Mouse (Mus musculus): ENCODE data around the gene Pdcl3. TPM values are rescaled to one million over a fixed set of nuclear protein-coding genes. Genes with fewer than 3 reads are reported as not detected.

Gene Pdcl3
- total RNA-seq (2015), result 67.0 and 76.1 TPM in 2 replicates
- 56.1 and 63.5 TPM in 2 replicates for total RNA-seq (2017)

DNA sequence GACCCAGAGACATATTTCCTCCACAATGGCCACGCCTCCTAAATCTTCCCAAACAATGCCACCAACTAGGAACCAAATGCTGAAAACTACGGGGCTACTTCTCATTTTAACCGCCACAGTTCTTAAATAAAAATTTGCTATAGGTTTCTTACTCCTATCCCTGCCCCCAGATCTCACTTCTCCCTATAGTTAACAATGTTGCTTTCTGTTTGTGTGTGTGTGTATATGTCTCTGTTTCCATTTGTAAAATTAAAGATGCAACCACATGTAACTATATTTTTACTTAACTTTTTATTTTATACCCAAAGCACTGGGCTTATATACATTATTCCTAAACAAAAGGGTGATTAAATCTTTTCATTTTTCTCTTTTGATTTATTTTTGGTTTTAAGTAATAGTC is at the start of gene Pdcl3:
Gene Pdcl3, plus strand, starts transcription at position 301 of the 400 bp plus-strand sequence.
- no peak for ATAC-seq (replicated peaks; ENCODE audit: poor library complexity)

DNA sequence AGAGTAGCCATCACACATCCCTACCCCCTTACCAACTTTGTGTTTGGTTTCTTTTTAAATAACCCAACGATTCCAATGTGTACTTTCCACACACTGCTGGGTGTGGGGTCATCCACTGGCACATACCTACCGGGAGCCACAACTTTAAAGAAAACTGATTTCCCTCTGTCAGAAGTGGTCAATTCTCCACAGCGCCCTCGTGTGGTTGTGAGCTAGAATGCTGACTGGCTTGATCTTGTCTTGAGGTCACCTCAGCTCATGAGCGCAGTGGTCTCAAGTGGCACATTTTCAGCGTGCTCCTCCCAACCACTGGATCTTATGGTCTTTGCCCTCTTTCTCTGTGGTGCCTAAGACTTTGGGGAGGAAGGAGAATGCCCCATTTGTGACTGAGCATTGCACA is 48.6 kb upstream of the Pdcl3 start:
- ATAC-seq (replicated peaks; ENCODE audit: poor library complexity), result peak; percentile 64; the same call in 1 of the 2 replicates

DNA sequence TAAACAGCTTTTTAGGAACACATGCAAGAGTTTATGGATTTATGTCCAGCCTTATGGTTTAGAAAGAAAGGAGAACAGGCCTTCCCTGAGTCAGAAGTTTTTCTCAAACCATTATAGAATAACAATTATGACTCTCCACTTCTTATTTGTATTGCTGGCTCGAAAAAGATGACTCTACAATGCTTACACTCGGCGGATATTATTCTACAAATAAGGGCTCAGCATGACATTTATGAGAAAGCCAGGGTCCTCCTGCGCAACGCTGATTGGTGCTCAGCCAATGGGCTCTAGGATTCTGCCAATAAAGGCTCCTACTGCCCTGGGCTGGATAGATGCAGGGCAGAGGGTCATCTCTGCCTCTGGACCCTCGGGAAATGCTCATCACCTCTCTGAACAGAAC is 46.6 kb upstream of the Pdcl3 start, which contains the start of gene Nms:
Gene Nms, plus strand, starts transcription at position 301 of the 400 bp plus-strand sequence.
- no peak for ATAC-seq (replicated peaks; ENCODE audit: poor library complexity)

DNA sequence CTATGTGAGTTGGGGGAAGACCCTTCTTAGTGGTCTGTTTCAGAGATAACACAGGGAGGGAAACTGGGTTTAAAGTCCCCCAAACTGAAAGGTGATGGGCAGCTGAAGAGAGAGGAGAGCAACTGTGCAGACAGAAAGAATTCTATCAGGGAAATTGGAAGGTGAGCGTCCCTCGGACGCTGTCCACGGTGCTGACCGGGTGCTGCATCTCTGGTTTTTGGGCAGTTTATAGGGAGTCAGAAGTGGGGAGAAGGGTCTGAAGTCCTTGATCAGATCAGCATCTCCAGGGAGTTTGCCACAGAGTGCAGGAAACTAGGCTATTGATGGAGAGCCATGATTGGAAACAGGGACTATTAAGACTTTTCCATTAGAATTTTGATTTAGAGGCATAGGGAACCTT is 45.8 kb upstream of the Pdcl3 start:
- ATAC-seq (replicated peaks; ENCODE audit: poor library complexity), result no peak

DNA sequence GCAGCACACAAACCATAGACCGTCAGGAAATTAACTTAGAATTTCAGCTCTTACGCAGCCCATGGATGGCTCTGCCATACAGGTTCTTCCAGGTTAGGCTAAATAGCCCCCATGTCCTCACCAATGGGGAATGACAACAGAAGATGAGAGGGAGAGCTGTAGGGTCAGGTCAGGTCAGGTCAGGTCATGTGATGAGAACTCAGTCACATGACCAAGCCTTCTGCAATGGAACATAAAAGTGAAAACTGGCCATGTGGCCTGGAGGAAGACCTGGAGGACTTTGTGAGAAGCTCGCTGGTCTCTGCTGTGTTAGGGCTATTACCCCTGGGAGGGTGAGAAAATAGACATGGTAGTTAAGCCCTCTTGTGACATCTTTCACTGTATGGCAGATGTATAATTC is 29.0 kb upstream of the Pdcl3 start:
- ATAC-seq (replicated peaks; ENCODE audit: poor library complexity), result no peak

DNA sequence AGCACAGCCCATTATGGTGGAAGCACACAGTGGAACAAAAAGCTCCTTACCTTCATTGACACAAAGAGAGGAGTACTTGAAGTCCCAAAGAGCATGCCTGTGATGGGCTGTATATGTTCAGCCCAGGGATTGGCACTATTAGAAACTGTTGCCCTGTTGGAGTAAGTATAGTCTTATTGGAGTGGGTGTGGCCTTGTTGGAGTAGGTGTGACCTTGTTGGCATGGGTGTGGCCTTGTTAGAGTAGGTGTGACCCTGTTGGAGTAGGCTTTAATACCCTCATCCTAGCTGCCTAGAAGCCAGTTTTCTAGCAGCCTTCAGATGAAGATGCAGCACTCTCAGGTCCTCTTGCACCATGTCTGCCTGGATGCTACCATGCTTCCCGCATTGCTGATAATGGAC is 16.3 kb upstream of the Pdcl3 start:
- ATAC-seq (replicated peaks; ENCODE audit: poor library complexity), result no peak

DNA sequence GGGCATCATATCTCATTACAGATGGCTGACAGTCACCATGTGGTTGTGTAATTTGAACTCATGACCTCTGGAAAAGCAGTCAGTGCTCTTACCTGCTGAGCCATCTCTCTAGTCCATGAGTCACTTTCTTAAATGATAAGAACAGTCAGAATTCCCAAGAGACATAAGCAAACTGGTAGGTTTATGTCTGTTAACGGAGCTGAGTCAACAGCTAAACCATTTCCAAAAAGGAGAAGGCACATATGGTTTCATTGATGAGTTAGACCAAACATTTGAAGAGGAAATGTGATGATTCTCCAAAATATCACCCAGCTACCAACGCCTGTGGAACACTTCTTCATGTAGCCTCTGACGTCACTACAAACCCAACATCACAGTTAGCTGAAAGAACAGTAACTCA is 13.7 kb upstream of the Pdcl3 start:
- no peak for ATAC-seq (replicated peaks; ENCODE audit: poor library complexity)

DNA sequence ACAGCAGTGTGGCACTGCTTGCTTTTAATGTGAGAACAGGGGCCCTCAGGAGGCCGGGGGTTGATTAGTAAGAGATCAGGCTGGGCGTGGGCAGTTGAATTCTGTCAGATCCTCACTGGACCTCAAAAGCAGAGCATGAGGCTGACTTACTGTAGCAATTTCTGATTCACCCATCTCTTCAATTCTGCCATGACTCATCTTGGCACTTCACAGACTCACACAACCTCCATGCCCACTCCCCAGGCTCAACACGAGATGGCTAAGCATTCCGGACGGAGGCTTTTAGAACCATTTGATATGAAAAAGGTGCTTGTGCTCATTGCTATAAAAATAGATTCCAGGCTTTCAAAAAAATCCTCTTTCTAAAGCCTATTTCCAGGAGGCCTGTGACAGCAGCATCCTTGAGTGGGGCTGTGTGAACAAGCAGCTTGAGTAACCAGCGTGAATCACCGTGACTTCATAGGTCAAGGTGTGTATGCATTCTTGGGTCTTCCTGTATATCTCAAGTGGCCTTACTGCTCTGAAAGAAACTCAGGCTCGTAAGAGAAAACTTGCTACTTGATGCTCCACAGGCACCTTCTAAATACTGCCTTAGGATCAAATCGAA is 12.3 kb upstream of the Pdcl3 start:
- ATAC-seq (replicated peaks; ENCODE audit: poor library complexity), result no peak

DNA sequence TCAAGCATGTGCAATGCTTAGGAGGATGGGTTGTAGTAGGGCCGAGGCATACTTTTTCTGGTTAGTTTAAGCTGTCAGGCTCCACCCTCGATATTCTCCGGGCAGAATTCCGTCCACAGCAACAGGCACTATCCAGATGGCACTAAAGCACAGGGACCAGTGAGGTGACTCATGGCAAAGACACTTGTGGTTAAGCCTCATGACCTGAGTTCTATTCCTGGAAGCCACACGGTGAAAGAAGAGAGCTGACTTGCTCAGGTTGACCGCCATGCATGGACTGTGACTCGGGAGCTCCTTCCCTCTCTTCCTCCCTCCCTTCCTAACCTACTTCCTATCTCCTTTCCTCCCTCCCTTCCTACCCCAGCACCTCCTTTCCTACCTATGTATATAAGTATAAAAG is 5.5 kb upstream of the Pdcl3 start:
- ATAC-seq (replicated peaks; ENCODE audit: poor library complexity), result no peak

DNA sequence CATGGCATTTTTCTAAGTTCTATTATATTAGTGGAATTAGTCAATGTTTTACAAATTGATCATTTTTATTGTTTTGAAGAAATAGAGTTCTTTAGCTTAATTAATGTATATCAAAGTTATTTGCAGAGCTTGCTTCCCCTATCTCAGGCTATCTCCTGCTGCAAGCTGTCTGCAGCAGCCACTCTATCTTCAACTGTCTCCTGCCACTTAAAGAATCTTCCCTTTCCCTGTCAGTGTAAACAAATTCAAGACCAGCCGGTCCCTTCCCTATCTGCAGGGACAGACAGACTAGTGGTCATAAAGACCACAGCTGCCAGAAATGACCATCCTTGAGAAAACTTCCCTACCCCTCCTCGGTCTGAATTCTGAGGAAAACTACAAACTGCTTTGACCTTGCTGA is 1.5 kb upstream of the Pdcl3 start:
- no peak for ATAC-seq (replicated peaks; ENCODE audit: poor library complexity)

DNA sequence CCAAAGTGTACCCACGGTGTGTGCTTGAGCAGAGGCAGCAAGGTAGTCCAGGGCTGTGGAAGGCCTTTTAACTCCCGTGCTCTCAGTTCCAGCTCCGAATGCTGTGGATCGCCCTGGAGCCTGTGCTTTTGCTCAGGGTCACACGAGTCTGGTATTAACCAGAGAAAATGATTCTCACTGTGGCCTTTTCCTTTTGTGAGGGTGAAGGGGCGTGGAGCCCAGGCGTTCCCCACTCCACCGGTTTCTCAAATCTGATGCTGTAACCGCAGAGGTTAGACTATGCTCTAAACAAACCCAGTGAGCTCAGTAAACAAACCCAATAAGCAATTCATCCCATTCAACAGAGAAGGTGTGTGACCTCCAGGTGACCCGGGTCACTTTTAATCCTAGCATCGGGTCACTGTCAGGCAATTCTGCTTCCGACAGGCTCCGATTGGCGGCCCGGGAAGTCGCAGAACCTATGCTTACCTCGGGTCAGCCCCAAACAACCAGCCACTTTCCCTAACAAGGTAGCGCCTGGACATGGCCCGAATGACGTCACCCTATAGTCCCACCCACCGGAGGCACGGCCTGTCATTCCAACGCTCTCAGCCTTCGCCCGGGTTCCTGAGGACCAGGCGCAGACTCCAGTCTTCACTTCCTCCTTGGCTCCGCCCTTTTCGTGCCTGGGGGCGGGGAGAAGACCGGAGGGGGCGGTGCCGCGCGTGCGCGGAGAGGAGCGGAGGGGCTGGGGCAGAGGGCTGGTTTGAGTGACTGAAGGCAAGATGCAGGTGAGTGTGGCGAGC is 1.9 kb downstream of the Pdcl3 start:
- peak; percentile 99 for ATAC-seq (replicated peaks; ENCODE audit: poor library complexity)

DNA sequence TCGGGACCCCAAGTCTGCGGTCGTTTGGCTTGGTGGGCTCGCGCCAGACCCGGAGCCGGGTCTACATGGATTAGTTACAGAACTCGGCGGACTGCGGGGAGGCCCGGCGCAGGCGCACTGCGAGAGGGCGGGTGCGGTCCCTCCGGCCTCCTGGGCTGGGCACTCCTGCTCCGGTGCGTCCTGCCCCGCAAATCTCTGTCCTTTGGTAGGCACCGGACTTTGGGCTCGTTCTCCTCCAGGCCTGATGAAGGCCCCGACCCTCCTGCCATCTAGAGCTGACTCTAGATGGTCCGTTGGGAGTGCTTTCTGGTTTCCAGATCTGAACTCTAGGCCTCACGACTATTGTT is 2.4 kb downstream of the Pdcl3 start:
- peak; percentile 53 for ATAC-seq (replicated peaks; ENCODE audit: poor library complexity)

DNA sequence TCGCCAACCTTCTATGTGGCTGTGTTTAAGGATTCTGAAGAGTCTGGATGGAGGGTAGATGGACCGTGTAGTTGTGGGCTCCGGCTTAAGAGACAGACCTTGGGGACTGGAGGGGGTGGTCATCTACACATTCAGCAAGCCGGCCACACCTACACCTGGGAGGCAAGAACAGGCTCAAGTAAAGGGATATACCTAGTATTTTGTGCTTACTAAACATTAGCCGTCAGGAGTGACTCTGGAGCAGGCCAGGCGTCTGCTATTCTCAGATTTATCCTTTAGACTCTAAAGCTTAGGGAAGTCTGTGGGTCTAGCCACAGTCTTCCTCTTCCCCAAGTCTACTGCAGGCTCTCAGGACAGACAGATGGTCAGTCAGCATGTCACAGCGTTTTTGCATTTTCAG is 2.9 kb downstream of the Pdcl3 start:
- no peak for ATAC-seq (replicated peaks; ENCODE audit: poor library complexity)

DNA sequence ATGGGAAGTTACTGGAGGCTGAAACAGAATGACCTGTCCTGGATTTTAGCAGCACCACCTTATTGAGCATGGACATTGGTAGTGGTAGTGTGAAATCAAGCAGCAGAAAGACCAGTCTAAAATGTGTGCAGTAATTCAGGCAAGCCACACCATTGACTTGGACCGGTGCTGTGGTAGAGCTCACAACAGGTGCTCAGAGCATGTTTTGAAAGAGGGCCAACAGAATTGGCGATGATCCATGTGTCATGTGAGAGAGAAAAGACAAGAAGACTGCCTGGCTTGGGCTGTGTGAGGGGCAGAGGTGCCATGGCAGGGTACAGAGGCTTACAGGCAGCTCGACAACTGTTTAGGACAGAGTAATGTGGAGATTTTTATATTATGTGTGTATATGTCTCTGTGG is 7.0 kb downstream of the Pdcl3 start:
- ATAC-seq (replicated peaks; ENCODE audit: poor library complexity), result no peak

DNA sequence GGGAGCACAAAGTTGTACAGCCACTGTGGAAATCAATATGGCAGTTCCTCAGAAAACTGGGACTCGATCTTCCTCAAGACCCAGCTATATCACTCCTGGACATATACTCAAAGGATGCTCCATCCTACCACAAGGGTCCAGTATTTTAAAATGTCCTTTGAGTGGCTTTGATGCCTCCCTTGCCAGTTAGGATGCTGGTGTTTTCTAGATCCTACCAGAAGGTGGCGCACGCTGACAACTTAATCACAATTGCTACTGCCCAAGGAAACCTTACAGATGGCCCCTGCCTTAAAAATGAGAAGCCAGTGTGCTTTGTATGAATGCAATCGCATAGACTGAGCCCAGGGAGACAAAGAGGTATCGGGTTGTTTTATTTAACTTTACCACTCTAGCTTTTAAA is 15.7 kb downstream of the Pdcl3 start:
- ATAC-seq (replicated peaks; ENCODE audit: poor library complexity), result peak; percentile 89

DNA sequence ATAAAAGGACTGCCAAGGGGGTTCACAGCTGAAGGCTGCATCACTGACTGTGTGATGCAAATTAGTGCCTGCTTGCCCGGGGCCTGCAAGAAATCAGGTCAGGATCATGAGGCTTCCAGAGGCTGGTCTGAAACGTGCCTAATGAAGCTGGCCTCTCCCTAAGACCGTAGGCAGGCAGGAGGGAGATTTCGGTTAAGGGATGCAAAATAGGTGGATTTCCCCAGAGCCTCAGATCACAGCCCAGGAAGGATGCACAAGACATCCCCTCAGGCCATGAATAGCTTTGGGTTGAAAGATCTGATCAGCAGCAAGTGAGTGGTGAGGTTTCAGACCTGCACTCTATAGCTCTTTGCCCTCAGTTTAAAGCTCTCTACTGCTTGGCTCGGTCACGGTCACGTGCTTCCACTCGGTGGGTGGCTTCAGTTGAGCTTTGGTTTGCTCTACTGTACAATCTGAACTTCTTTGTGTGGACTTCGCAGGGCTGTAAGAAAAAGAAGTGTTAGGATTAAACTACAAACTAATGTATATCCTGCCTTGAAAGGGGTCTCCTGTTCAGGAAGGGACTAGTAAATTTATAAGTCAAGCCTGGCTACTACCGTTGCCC is 20.4 kb downstream of the Pdcl3 start:
- no peak for ATAC-seq (replicated peaks; ENCODE audit: poor library complexity)

DNA sequence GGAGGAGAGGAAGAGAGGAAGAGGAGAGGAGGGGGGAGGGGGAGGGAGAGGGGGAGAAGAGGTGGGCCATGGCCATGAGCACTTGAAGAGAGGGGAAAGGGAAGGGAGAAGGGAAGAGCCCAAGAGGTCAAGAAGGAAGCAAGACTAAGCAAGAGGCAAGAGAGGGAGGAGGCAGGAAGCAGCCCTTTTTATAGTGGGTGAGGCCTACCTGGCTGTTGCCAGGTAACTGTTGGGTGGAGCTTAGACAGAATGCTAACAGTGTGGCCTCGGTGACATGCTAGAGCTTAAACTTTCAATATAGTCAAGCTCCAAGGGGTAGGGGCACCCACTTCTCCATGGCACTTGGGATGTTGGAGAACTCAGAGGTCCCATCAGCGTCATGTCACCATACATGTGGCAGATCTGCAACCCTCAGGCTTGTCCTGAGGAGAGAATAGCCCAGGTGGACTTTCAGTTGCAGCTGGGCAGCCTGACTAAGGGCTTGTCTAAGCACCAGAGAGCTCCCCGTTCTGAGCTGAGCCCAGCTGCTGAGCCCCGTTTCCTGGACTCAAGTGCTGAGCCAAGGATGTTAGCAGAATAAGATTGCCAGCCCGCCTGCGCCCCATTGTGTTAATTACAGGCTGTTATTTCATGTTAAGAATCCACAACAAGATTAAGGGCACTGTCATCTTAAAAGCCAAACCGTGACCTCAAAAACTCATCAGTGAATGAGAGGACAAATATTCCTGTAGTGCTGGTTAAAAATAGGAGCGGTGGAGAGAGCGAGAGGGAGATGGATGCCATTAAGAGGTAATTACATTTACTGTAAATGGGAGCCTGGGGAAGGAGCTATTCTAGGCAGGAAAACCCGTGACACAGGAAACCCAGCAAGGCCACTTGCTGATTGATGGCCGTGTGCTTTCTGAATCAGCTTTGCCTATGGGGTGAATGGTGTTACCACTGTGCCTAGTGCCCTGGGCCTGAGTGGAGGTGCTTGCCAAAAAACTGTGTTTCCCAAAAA is 21.7 kb downstream of the Pdcl3 start:
- ATAC-seq (replicated peaks; ENCODE audit: poor library complexity), result no peak

DNA sequence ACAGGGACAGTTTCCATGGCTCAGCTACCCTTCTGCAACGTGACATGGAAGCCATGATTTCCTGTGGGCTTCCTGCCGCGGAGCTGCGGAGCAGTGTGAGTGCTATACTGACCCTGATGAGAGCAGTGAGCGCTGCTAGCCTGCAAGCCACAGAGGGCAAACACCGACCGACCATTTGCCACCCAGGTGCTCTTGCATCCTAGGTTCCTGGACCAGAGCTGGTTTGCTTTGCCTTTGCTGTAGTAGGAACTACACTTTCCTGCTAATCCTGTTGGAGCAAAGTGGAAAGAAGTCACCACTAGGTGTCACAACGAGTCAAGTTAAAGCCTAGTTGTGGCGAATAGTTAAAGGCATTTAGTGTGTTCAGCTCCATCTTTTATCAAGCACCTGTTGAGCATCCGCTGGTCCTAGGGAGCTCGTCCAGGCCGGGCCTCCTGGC is 25.2 kb downstream of the Pdcl3 start:
- ATAC-seq (replicated peaks; ENCODE audit: poor library complexity), result peak; percentile 85

DNA sequence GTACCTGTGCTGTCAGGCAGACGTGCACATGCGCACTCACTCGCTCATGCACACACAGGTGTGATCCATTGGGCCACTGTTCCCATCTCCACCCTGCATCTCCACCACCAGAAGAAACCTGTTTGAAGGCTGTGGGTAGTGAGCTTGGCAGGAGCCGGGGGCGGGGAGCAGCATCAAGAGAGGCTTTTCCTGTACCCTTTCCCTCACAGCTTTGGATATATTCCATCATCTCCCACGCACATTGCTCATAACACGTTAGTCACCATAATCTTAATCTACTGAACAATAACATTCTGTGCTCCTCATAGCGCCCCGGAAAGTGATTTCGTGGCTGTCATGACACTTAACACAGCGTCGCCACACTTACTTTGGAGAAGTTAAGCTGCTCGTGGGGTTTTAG is 27.2 kb downstream of the Pdcl3 start:
- no peak for ATAC-seq (replicated peaks; ENCODE audit: poor library complexity)

DNA sequence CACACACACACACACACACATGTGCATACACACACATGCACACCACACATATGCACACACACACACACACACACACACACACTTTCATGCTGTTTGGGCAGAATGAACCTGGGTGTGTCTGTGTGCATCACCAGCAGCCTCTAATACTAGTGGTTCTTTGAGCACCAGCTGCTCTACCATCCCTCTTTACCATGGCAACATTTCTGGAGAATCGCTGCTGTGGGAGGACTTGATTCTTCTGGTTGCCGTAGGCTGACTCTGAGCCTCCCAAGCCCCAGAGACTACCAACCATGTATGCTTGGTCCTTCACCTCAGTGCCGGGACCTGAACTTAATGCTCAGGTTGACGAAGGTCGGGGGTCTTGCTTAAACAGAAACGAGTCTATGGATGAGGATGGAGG is 28.4 kb downstream of the Pdcl3 start:
- no peak for ATAC-seq (replicated peaks; ENCODE audit: poor library complexity)

DNA sequence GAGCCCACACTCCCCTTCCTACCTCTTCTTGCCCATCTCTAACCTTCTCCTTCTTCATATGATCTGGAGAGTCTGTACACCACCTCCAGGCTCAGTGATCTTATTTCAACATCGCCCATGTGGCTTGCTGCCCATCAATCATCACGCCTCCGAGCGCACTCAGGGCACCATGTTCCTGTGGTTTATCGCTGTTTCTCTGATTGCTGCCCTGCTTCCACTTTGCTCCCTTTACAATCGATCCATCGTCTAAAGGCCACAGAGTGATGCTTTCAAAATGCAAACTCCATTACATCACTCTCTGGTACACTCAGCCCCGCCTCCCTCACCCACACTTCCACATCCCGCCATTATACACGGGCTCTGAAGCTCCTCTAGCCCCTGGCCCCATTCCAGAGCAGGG is 30.1 kb downstream of the Pdcl3 start:
- no peak for ATAC-seq (replicated peaks; ENCODE audit: poor library complexity)
